Mouse (Mus musculus) kidney, adult 2 months (tissue): ENCODE data around the gene Pm20d2. TPM values are rescaled to one million over a fixed set of nuclear protein-coding genes. Genes with fewer than 3 reads are reported as not detected.

Experiments
- DNase-seq: peaks from one replicate; pipeline ENCODE4 v3.0.0; 2021
- H3K27ac ChIP-seq: fragments of 200-500 bp; 2 replicates; pipeline ENCODE4 v1.5.1; 2012; ENCODE audit warnings: low read depth, low read length, control low read depth, inconsistent platforms; ENCODE audit not compliant: insufficient read depth
- H3K27me3 ChIP-seq: fragments of 200-500 bp; replicated peaks from 2 replicates; pipeline ENCODE4 v1.6.1; 2012; ENCODE audit warnings: mild to moderate bottlenecking, moderate library complexity, low read length, inconsistent platforms; ENCODE audit not compliant: control insufficient read depth, insufficient read depth
- H3K36me3 ChIP-seq: fragments of 200-500 bp; 2 replicates; pipeline ENCODE4 v1.6.1; 2012; ENCODE audit warnings: mild to moderate bottlenecking, moderate library complexity, low read length, inconsistent platforms; ENCODE audit not compliant: control insufficient read depth, insufficient read depth
- H3K4me1 ChIP-seq: fragments of 200-500 bp; 2 replicates; pipeline ENCODE4 v1.6.1; 2011; ENCODE audit warnings: low read length; ENCODE audit not compliant: control insufficient read depth, insufficient read depth
- H3K4me3 ChIP-seq: fragments of 200-500 bp; 2 replicates; pipeline ENCODE4 v1.5.1; 2011; ENCODE audit warnings: mild to moderate bottlenecking, low read depth, low read length, control low read depth; ENCODE audit not compliant: insufficient read depth
- CTCF ChIP-seq: fragments of 200-500 bp; conservative IDR thresholded peaks from 2 replicates; pipeline ENCODE4 v1.5.1; 2011; ENCODE audit warnings: low read depth, mild to moderate bottlenecking, control low read depth, low read length, moderate library complexity, mixed read lengths; ENCODE audit not compliant: insufficient read depth, insufficient read length
- POLR2A ChIP-seq: fragments of 200-500 bp; IDR thresholded peaks from one replicate; pipeline ENCODE4 v1.6.1; 2011; ENCODE audit warnings: low read depth, low read length, control low read depth
- WGBS: fragments of 180-500 bp; shearing (Covaris S2); methylation state at CpG from one replicate; pipeline ENCODE4 v1.1.7; 2018; 5-methylcytosine and 5-hydroxymethylcytosine counted together
- polyA plus RNA-seq: library from polyadenylated mRNA; depleted of rRNA; stranded (reverse); fragments of >200 nt; gene quantifications from 2 replicates; pipeline ENCODE4 v1.2.3, GENCODE M21; 2012; rRNA removed

The Pm20d2 gene
- polyA plus RNA-seq, 1 experiment = 3.9 TPM

DNA sequence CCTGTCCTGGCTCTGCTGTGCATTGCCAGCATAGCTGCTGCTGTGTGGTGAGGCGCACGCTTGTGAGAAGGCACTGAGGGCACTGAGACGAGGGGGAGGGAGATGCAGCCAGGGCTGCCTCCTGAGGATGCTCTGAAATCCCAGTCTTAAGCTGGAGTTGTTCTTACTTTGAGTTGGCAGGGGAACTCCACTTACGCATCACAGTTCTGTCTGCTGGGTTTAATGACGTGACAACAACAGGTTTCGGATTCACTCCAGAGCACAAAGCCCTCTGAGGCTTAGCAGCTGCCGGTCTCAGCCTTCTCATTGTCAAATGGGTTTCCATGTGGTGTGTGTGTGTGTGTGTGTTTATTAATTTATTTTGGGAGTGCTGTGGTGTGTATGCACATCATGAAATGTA lies 40.4 kb downstream of the Pm20d2 start:
- TF ChIP-seq POLR2A (no peak), CTCF (no peak)
- no peak for DNase-seq
- H3K27ac ChIP-seq = no peak overlapping the region
- no peak overlapping the region for H3K4me3 ChIP-seq
- WGBS = 72% methylated on average over 7 of the region's 7 CpGs
- H3K36me3 ChIP-seq = no peaks in the 10 kb centered on the region
- H3K27me3 ChIP-seq = no peaks in the 10 kb centered on the region
- no peaks in the 10 kb centered on the region for H3K4me1 ChIP-seq

DNA sequence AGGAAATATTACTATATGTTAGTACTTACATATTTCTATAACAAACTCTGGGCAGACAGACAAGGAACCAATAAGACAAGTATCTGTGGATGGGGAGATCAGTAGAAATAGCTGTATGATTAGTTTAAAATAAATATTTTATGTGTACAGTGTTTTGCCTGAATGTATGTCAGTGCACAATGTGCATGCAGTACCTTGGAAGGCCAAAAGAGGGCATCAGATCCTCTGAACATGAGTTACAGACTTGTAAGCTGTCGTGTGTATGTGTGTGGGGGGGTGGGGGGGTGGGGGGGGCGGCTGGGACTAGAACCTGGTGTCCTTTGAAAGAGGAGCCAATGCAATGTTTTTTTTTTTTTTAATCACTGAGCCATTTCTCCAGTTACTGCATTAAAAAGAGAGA lies 41.7 kb downstream of the Pm20d2 start:
- 0 out of 2 replicates have a peak, but pooled peaks have one; percentile 13 for TF ChIP-seq CTCF
- no peak for TF ChIP-seq POLR2A
- peak; percentile 47 for DNase-seq
- Histone ChIP-seq H3K4me3 (no peak overlapping the region), H3K4me1 (no peaks in the 10 kb centered on the region), H3K27ac (no peak overlapping the region), H3K36me3 (no peaks in the 10 kb centered on the region), H3K27me3 (no peaks in the 10 kb centered on the region)
- 0% methylated on average over 2 of the region's 2 CpGs for WGBS

DNA sequence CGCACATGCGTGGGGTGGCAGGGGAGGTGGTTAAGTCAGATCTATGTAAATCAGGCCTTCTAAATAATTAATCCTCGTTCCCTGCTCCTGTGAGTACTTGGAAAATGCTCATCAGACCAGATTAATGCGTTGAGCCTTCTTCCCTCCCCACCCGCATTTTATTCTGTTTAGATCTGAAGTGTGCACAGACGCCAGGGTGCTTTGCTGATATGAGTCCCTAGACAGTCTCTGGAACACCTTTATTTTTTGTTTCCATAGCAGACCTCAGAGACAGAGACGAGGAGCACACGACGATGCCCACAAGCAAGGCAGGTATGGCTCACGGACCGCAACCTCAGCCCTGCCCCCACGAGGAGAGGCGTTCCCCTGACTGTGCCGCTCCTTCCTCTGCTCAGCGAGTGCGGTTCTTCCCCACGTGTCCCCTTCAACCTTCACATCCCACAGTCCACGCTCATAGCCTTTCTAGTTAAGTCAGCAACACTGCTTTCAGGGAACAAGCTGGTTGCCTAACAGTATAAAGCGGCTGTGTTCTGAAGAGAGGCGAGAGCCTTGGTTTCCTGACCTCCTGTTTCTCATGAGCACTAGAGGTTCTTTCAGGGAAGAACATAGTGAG lies 42.8 kb downstream of the Pm20d2 start:
- H3K4me1 ChIP-seq = no peaks in the 10 kb centered on the region
- WGBS = 33% methylated on average over 20 of the region's 20 CpGs
- no peak for TF ChIP-seq CTCF
- no peak for TF ChIP-seq POLR2A
- no peaks in the 10 kb centered on the region for H3K36me3 ChIP-seq
- no peak for DNase-seq
- no peak overlapping the region for H3K27ac ChIP-seq
- H3K4me3 ChIP-seq = peak overlapping the region; percentile 13; the same call in 1 of the 2 replicates
- H3K27me3 ChIP-seq = no peaks in the 10 kb centered on the region

DNA sequence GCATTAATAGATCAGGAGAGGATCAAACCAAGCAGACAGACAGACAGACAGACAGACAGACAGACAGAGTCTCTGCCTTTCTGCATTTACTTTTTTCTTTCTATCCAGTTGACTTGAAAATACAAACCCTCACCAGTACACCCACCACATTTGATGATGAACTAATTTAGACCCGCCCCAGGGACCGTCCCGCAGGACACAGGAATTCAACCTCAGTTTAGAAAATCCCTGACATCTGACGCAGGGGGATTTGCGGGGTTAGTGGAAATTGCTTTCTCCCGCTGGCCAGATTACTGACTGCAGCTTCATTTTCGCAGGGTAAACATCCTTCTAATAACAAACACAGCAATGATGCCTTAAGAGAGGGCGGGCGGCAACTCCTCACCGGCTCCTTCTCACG lies 57.3 kb downstream of the Pm20d2 start, which contains the start of gene Gabrr1:
Gene Gabrr1, plus strand, starts transcription at position 301 of the 400 bp plus-strand sequence.
- Histone ChIP-seq H3K27me3 (no peaks in the 10 kb centered on the region), H3K27ac (no peak within 1 kb of the TSS), H3K4me1 (no peaks in the 10 kb centered on the region), H3K36me3 (no peaks in the 10 kb centered on the region), H3K4me3 (no peak within 1 kb of the TSS)
- 74% methylated on average over 11 of the region's 11 CpGs for WGBS
- TF ChIP-seq CTCF (no peak), POLR2A (no peak)
- no peak for DNase-seq

DNA sequence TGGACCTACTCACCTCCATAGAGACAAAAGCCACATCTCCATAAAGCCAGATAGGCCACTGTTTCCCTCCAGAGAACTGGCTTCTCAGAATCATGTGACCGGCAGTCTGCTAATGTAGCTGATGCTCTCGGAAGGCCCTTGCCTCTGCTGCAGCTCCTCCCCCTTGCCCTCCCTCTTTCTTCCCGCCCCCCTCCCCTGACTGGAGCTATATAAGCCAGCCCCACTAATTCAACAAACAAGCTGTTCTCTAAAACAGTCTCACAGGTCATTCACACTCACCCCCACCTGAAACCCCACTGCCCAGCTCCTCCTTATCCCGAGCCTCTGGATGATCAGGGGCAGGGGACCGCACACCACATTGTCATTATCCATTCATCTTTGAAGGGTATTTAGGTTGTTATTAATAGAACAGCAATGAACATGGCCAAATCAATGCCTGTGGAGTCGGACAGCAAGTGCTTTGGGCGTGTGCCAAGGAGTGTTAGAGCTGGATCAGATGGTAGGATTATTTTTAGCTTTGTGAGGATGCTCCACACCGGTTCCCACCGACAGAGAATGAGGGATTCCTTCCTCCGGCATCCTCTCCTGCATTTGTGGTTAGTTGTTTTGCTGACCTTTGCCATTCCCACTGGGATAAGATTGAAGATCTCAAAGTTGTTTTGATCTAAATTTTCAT lies 64.0 kb downstream of the Pm20d2 start:
- no peak overlapping the region for H3K27ac ChIP-seq
- no peaks in the 10 kb centered on the region for H3K36me3 ChIP-seq
- no peak for DNase-seq
- H3K27me3 ChIP-seq = no peaks in the 10 kb centered on the region
- 60% methylated on average over 10 of the region's 10 CpGs for WGBS
- no peak for TF ChIP-seq POLR2A
- no peak for TF ChIP-seq CTCF
- no peaks in the 10 kb centered on the region for H3K4me1 ChIP-seq
- H3K4me3 ChIP-seq = no peak overlapping the region

DNA sequence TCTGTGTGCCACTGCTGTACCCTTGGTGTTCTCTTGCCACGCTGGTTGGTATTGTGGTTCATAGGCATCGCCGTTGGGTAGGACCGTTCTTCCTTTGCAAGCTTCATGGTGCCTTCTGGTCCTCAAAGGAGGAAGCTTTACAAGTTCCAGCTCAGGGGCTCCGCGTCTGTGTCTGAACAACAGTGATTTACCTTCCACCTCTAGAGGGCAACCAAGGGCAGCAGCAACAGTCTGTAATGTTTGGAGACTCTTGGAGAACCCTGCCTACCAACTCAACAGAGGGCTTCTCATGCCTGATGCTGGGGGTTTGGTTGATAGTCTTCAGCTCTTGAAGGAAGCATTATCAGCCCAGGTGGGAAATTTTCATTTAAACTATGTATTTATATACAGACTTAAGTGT lies 65.0 kb downstream of the Pm20d2 start:
- Histone ChIP-seq H3K4me1 (no peaks in the 10 kb centered on the region), H3K36me3 (no peaks in the 10 kb centered on the region), H3K4me3 (no peak overlapping the region), H3K27ac (no peak overlapping the region), H3K27me3 (no peaks in the 10 kb centered on the region)
- peak; percentile 61 for DNase-seq
- WGBS = 65% methylated on average over 6 of the region's 6 CpGs
- peak; percentile 52 for TF ChIP-seq CTCF
- no peak for TF ChIP-seq POLR2A

Other genes with a start within 250 kb of the Pm20d2 start
- 0.71 and 1.1 TPM in 2 replicates for gene Ankrd6, start 238.9 kb downstream of the Pm20d2 start, polyA plus RNA-seq
- 14.3 and 18.9 TPM in 2 replicates for gene Rragd, start 206.7 kb downstream of the Pm20d2 start, polyA plus RNA-seq
- gene Ube2j1, start 158.3 kb downstream of the Pm20d2 start, polyA plus RNA-seq = 15.8 and 19.1 TPM in 2 replicates
- 0.56 and 0.66 TPM in 2 replicates for gene Gabrr2, start 126.7 kb downstream of the Pm20d2 start, polyA plus RNA-seq
- not detected in 2 replicates for gene Gabrr1, start 57.2 kb downstream of the Pm20d2 start, polyA plus RNA-seq
- 0.18 and 0.36 TPM in 2 replicates for gene Srsf12, start 19.3 kb upstream of the Pm20d2 start, polyA plus RNA-seq
- 32.3 and 53.2 TPM in 2 replicates for gene Pnrc1, start 100.4 kb upstream of the Pm20d2 start, polyA plus RNA-seq
- gene Rngtt, start 120.6 kb upstream of the Pm20d2 start, polyA plus RNA-seq = 2.6 and 3.4 TPM in 2 replicates